Mouse (Mus musculus) G1E (cell line): Measurements from ENCODE around the gene Fam133b.

ENCODE experiments used
- CTCF ChIP-seq: IDR thresholded peaks from 2 replicates; pipeline ENCODE4 v1.5.1; 2012; ENCODE audit warnings: low read depth, low read length, inconsistent platforms, mixed read lengths
- GATA1 ChIP-seq: IDR thresholded peaks from 2 replicates; pipeline ENCODE4 v1.6.1; 2012; ENCODE audit warnings: borderline replicate concordance, low read length, inconsistent platforms, mixed read lengths
- GATA2 ChIP-seq: IDR thresholded peaks from 2 replicates; pipeline ENCODE4 v1.6.1; 2012; ENCODE audit warnings: low read depth, low read length, inconsistent platforms, borderline replicate concordance
- POLR2AphosphoS5 ChIP-seq: IDR thresholded peaks from 2 replicates; pipeline ENCODE4 v1.6.1; 2012; ENCODE audit warnings: low read depth, low read length, inconsistent platforms; ENCODE audit not compliant: insufficient replicate concordance
- TAL1 ChIP-seq: conservative IDR thresholded peaks from 2 replicates; pipeline ENCODE4 v1.6.1; 2012; ENCODE audit warnings: low read depth, low read length, inconsistent platforms, mixed read lengths

- TF ChIP-seq CTCF (no peak), POLR2AphosphoS5 (no peak), TAL1 (no peak), GATA1 (no peak), GATA2 (no peak)
These were observed 35.4 kb downstream of the Fam133b start for GRCm38 (mm10) chr5:3579066-3579465.
